Mouse (Mus musculus): ENCODE measurements around the gene Zfp326. TPM values are rescaled to one million over a fixed set of nuclear protein-coding genes. Genes with fewer than 3 reads are reported as not detected.
A peak's percentile ranks its signal among the peaks of the same experiment; 100 is the strongest.
"Not testable (repeated sequence)": the region's sequence is repeated elsewhere in the genome, so short reads cannot be mapped to it uniquely, and the experiment has no call there.

Gene Zfp326
- polyA plus RNA-seq, 1 experiment from 2014 or later = 52.6 TPM

DNA sequence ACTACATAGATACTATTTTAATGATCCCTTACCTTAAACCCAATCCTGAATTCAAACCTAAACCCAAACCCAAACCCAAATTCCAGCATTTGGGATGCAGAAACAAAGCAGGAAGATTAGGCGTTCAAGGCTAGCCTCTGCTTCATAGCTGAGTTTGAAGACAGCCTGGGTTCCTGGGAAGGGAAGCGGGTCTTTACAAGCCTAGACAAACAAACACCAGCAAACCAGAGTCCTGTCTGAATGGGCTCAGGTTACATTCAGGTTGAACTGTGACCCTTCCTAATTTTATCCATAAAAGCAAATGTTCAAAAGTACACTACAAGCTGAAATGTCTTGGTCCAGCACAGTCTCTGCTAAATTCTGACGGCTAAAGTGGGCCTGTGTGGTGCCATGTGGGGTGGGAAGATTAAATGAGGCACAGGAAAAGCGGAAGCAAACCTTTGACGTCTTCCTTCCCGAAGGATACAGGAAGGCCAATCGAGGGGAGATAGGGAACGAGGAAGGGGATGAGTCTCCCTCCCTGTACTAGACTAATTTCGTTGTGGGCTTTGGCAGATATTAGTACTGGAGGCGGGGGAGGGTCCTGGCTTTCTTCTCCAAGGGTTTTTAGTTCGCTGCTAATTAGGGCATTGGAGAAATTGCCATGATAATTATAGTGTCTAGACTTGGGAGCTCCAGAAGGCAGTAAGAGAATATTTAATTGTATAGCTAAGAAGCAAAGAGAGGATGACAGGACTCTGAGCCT, 16.5 kb upstream of the Zfp326 start:
- 66% methylated on average over 11 of the region's 11 CpGs for WGBS

GRCm38 (mm10) chr5:105860461-105860835, 15.9 kb upstream of the Zfp326 start:
- H3K27ac ChIP-seq (ENCODE audit: low read depth, low read length) = no peak overlapping the region
- ATAC-seq (replicated peaks; ENCODE audit: low FRiP score) (no peak), DNase-seq (ENCODE audit: low spot score) (no peak)
- H3K9ac ChIP-seq (ENCODE audit: low read length) = no peak overlapping the region
- H3K9me3 ChIP-seq (ENCODE audit: control insufficient read depth, low read length) = no peaks in the 10 kb centered on the region
- H3K36me3 ChIP-seq (ENCODE audit: control insufficient read depth, insufficient read depth, low read length) = no peaks in the 10 kb centered on the region
- H3K4me1 ChIP-seq (replicated peaks; ENCODE audit: control insufficient read depth, insufficient read depth, low read length) = no peaks in the 10 kb centered on the region; the same call in 1 of the 2 replicates
- no peak overlapping the region for H3K4me2 ChIP-seq (ENCODE audit: low read depth, low read length, severe bottlenecking)
- 84% methylated on average over 10 of the region's 10 CpGs for WGBS
- no peaks in the 10 kb centered on the region for H3K27me3 ChIP-seq (ENCODE audit: control insufficient read depth, insufficient read depth, low read length)
- H3K4me3 ChIP-seq (ENCODE audit: low read depth, low read length) = no peak overlapping the region

More for the DNA sequence above, 16.5 kb upstream of the Zfp326 start:
- H3K4me2 ChIP-seq (ENCODE audit: low read depth, low read length, severe bottlenecking) = no peak overlapping the region
- H3K9ac ChIP-seq (ENCODE audit: low read length) = no peak overlapping the region
- H3K4me3 ChIP-seq (ENCODE audit: low read depth, low read length) = no peak overlapping the region
- no peak for ATAC-seq (replicated peaks; ENCODE audit: low FRiP score)
- H3K27me3 ChIP-seq (ENCODE audit: control insufficient read depth, insufficient read depth, low read length) = no peaks in the 10 kb centered on the region
- H3K4me1 ChIP-seq (replicated peaks; ENCODE audit: control insufficient read depth, insufficient read depth, low read length) = no peaks in the 10 kb centered on the region; the same call in 1 of the 2 replicates
- DNase-seq (ENCODE audit: low spot score) = no peak
- no peaks in the 10 kb centered on the region for H3K9me3 ChIP-seq (ENCODE audit: control insufficient read depth, low read length)
- H3K36me3 ChIP-seq (ENCODE audit: control insufficient read depth, insufficient read depth, low read length) = no peaks in the 10 kb centered on the region
- H3K27ac ChIP-seq (ENCODE audit: low read depth, low read length) = peak overlapping the region; percentile 21; the same call in 1 of the 2 replicates

- no peak for ATAC-seq (replicated peaks; ENCODE audit: low FRiP score)
- no peaks in the 10 kb centered on the region for H3K36me3 ChIP-seq (ENCODE audit: control insufficient read depth, insufficient read depth, low read length)
- no peak overlapping the region for H3K9ac ChIP-seq (ENCODE audit: low read length)
- no peaks in the 10 kb centered on the region; the same call in 1 of the 2 replicates for H3K4me1 ChIP-seq (replicated peaks; ENCODE audit: control insufficient read depth, insufficient read depth, low read length)
- no peak overlapping the region for H3K4me3 ChIP-seq (ENCODE audit: low read depth, low read length)
- no peak for DNase-seq (ENCODE audit: low spot score)
- 92% methylated on average over 5 of the region's 5 CpGs for WGBS
- no peak overlapping the region for H3K27ac ChIP-seq (ENCODE audit: low read depth, low read length)
- H3K4me2 ChIP-seq (ENCODE audit: low read depth, low read length, severe bottlenecking) = no peak overlapping the region
- H3K9me3 ChIP-seq (ENCODE audit: control insufficient read depth, low read length) = no peaks in the 10 kb centered on the region
- no peaks in the 10 kb centered on the region for H3K27me3 ChIP-seq (ENCODE audit: control insufficient read depth, insufficient read depth, low read length)
These were observed 14.7 kb upstream of the Zfp326 start for GRCm38 (mm10) chr5:105861616-105862015.

- not testable (repeated sequence) for H3K27ac ChIP-seq (ENCODE audit: low read depth, low read length); H3K4me2 ChIP-seq (ENCODE audit: low read depth, low read length, severe bottlenecking); DNase-seq (ENCODE audit: low spot score); H3K36me3 ChIP-seq (ENCODE audit: control insufficient read depth, insufficient read depth, low read length); H3K4me3 ChIP-seq (ENCODE audit: low read depth, low read length); H3K9me3 ChIP-seq (ENCODE audit: control insufficient read depth, low read length); H3K9ac ChIP-seq (ENCODE audit: low read length); ATAC-seq (replicated peaks; ENCODE audit: low FRiP score); H3K27me3 ChIP-seq (ENCODE audit: control insufficient read depth, insufficient read depth, low read length); H3K4me1 ChIP-seq (replicated peaks; ENCODE audit: control insufficient read depth, insufficient read depth, low read length)
- 56% methylated on average over 5 of the region's 5 CpGs for WGBS
These were observed 11.2 kb upstream of the Zfp326 start for GRCm38 (mm10) chr5:105865110-105865628.

GRCm38 (mm10) chr5:105867427-105867826, 8.9 kb upstream of the Zfp326 start:
- Histone ChIP-seq H3K27me3 (ENCODE audit: control insufficient read depth, insufficient read depth, low read length) (no peaks in the 10 kb centered on the region), H3K4me2 (ENCODE audit: low read depth, low read length, severe bottlenecking) (no peak overlapping the region), H3K4me3 (ENCODE audit: low read depth, low read length) (no peak overlapping the region), H3K27ac (ENCODE audit: low read depth, low read length) (no peak overlapping the region), H3K36me3 (ENCODE audit: control insufficient read depth, insufficient read depth, low read length) (no peaks in the 10 kb centered on the region), H3K4me1 (replicated peaks; ENCODE audit: control insufficient read depth, insufficient read depth, low read length) (no peaks in the 10 kb centered on the region; the same call in 1 of the 2 replicates), H3K9ac (ENCODE audit: low read length) (no peak overlapping the region), H3K9me3 (ENCODE audit: control insufficient read depth, low read length) (no peaks in the 10 kb centered on the region)
- WGBS = 44% methylated on average over 4 of the region's 4 CpGs
- ATAC-seq (replicated peaks; ENCODE audit: low FRiP score) (no peak), DNase-seq (ENCODE audit: low spot score) (no peak)

GRCm38 (mm10) chr5:105867841-105868447, 8.4 kb upstream of the Zfp326 start:
- ATAC-seq (replicated peaks; ENCODE audit: low FRiP score) (peak; percentile 71), DNase-seq (ENCODE audit: low spot score) (no peak)
- Histone ChIP-seq H3K4me2 (ENCODE audit: low read depth, low read length, severe bottlenecking) (no peak overlapping the region), H3K27me3 (ENCODE audit: control insufficient read depth, insufficient read depth, low read length) (no peaks in the 10 kb centered on the region), H3K9me3 (ENCODE audit: control insufficient read depth, low read length) (no peaks in the 10 kb centered on the region), H3K36me3 (ENCODE audit: control insufficient read depth, insufficient read depth, low read length) (no peaks in the 10 kb centered on the region), H3K4me3 (ENCODE audit: low read depth, low read length) (no peak overlapping the region), H3K9ac (ENCODE audit: low read length) (no peak overlapping the region), H3K4me1 (replicated peaks; ENCODE audit: control insufficient read depth, insufficient read depth, low read length) (no peaks in the 10 kb centered on the region; the same call in 1 of the 2 replicates), H3K27ac (ENCODE audit: low read depth, low read length) (no peak overlapping the region)
- 81% methylated on average over 16 of the region's 16 CpGs for WGBS

GRCm38 (mm10) chr5:105868593-105868992, 7.8 kb upstream of the Zfp326 start:
- no peaks in the 10 kb centered on the region for H3K9me3 ChIP-seq (ENCODE audit: control insufficient read depth, low read length)
- H3K9ac ChIP-seq (ENCODE audit: low read length) = no peak overlapping the region
- H3K4me3 ChIP-seq (ENCODE audit: low read depth, low read length) = no peak overlapping the region
- no peak overlapping the region for H3K4me2 ChIP-seq (ENCODE audit: low read depth, low read length, severe bottlenecking)
- DNase-seq (ENCODE audit: low spot score) (peak; percentile 90), ATAC-seq (replicated peaks; ENCODE audit: low FRiP score) (peak; percentile 78)
- WGBS = 18% methylated on average over 3 of the region's 3 CpGs
- no peaks in the 10 kb centered on the region; the same call in 1 of the 2 replicates for H3K4me1 ChIP-seq (replicated peaks; ENCODE audit: control insufficient read depth, insufficient read depth, low read length)
- no peak overlapping the region for H3K27ac ChIP-seq (ENCODE audit: low read depth, low read length)
- no peaks in the 10 kb centered on the region for H3K27me3 ChIP-seq (ENCODE audit: control insufficient read depth, insufficient read depth, low read length)
- H3K36me3 ChIP-seq (ENCODE audit: control insufficient read depth, insufficient read depth, low read length) = no peaks in the 10 kb centered on the region

DNA sequence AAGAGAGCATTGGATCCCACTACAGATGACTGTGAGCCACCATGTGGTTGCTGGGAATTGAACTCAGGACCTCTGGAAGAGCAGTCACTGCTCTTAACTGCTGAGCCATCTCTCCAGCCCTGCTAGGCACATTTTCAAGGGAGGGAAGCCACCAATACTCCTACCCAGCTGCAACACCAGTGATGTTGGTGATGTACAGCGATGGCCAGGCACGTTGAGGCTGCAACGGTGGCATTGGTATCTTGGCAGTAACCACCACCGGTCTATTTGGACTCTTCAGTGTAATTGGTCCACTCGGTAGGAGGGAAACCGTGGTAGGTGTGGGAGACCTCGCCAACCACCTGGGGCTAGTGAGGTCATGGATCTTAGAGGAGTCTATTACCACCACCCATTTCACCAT, 6.6 kb upstream of the Zfp326 start:
- Histone ChIP-seq H3K36me3 (ENCODE audit: control insufficient read depth, insufficient read depth, low read length) (no peaks in the 10 kb centered on the region), H3K27me3 (ENCODE audit: control insufficient read depth, insufficient read depth, low read length) (no peaks in the 10 kb centered on the region), H3K9me3 (ENCODE audit: control insufficient read depth, low read length) (no peaks in the 10 kb centered on the region), H3K4me2 (ENCODE audit: low read depth, low read length, severe bottlenecking) (no peak overlapping the region), H3K4me3 (ENCODE audit: low read depth, low read length) (no peak overlapping the region), H3K9ac (ENCODE audit: low read length) (no peak overlapping the region), H3K4me1 (replicated peaks; ENCODE audit: control insufficient read depth, insufficient read depth, low read length) (no peaks in the 10 kb centered on the region; the same call in 1 of the 2 replicates), H3K27ac (ENCODE audit: low read depth, low read length) (no peak overlapping the region)
- DNase-seq (ENCODE audit: low spot score) (no peak), ATAC-seq (replicated peaks; ENCODE audit: low FRiP score) (no peak)
- 89% methylated on average over 7 of the region's 7 CpGs for WGBS
